10 mouse cellular contexts compared by ENCODE assay signal in genomic region chr5:90194831-90195230, GRCm38 (mm10). TPM values are rescaled to one million over a fixed set of nuclear protein-coding genes. Genes with fewer than 3 reads are reported as not detected.
DNase-seq lines count a peak whose midpoint lies in the region; ATAC-seq and TF ChIP-seq lines count a peak whose summit lies in the region.
"Had no signal": no experiment of that assay in that cellular context is flagged by ENCODE, and none has a peak within 500 bp of the region (broad histone marks: within the 10 kb centered on the region; RNA-seq: fewer than 3 reads in every experiment).

No protein-coding gene starts in this region.

- H3K27me3 ChIP-seq in kidney, embryonic 16.5 days (ENCODE audit: insufficient read depth, low read length): no peaks in the 10 kb centered on the region
- H3K27me3 ChIP-seq in forebrain, embryonic 11.5 days (ENCODE audit: control insufficient read depth, insufficient read depth, low read length): no peaks in the 10 kb centered on the region
- H3K27me3 ChIP-seq in hindbrain, embryonic 16.5 days (replicated peaks; ENCODE audit: control insufficient read depth, insufficient read depth, low read length): no peaks in the 10 kb centered on the region
- H3K27me3 ChIP-seq: embryonic facial prominence, embryonic 13.5 days; megakaryocyte, embryonic 14.5 days had no signal

- H3K9me3 ChIP-seq in kidney, embryonic 16.5 days (ENCODE audit: low read length): no peaks in the 10 kb centered on the region
- no peaks in the 10 kb centered on the region for H3K9me3 ChIP-seq in forebrain, embryonic 11.5 days (ENCODE audit: control insufficient read depth, low read length)
- no peaks in the 10 kb centered on the region for H3K9me3 ChIP-seq in hindbrain, embryonic 16.5 days (ENCODE audit: control insufficient read depth, low read length)
- H3K9me3 ChIP-seq: embryonic facial prominence, embryonic 13.5 days; megakaryocyte, embryonic 14.5 days had no signal

- no peak overlapping the region for H3K27ac ChIP-seq in kidney, embryonic 16.5 days (ENCODE audit: low read length)
- H3K27ac ChIP-seq in bone marrow, adult 2 months (ENCODE audit: control insufficient read depth, insufficient read depth, low read depth, low read length, poor library complexity): no peak overlapping the region
- H3K27ac ChIP-seq in forebrain, embryonic 11.5 days (ENCODE audit: low read depth, low read length): no peak overlapping the region
- no peak overlapping the region for H3K27ac ChIP-seq in hindbrain, embryonic 16.5 days (ENCODE audit: low read depth, low read length)
- H3K27ac ChIP-seq: embryonic facial prominence, embryonic 13.5 days had no signal

- intact Hi-C loops in left cerebral cortex, postnatal 25 days (cut with DNase I): loop anchor here (2.0 to 10.0 kb wide), 5 partner anchors 210 to 783 kb away; no protein-coding TSS in a partner anchor

- no peaks in the 10 kb centered on the region for H3K4me1 ChIP-seq in kidney, embryonic 16.5 days (ENCODE audit: insufficient read depth, low read length)
- no peaks in the 10 kb centered on the region for H3K4me1 ChIP-seq in bone marrow, adult 2 months (ENCODE audit: control insufficient read depth, insufficient read depth, low read length)
- no peaks in the 10 kb centered on the region for H3K4me1 ChIP-seq in forebrain, embryonic 11.5 days (replicated peaks; ENCODE audit: control insufficient read depth, insufficient read depth, low read length)
- no peaks in the 10 kb centered on the region for H3K4me1 ChIP-seq in hindbrain, embryonic 16.5 days (ENCODE audit: control insufficient read depth, insufficient read depth, low read depth, low read length)
- H3K4me1 ChIP-seq: megakaryocyte, embryonic 14.5 days had no signal

- no peak for ATAC-seq in kidney, embryonic 16.5 days (ENCODE audit: low FRiP score, low TSS enrichment)
- 0 out of 2 replicates have a peak, but pooled peaks have one; percentile 69 for ATAC-seq in forebrain, embryonic 11.5 days (replicated peaks; ENCODE audit: low FRiP score)
- peak; percentile 88 for ATAC-seq in hindbrain, embryonic 16.5 days

- 24% methylated on average over 6 of the region's 6 CpGs for WGBS in kidney, embryonic 16.5 days
- 17% methylated on average over 6 of the region's 6 CpGs for WGBS in bone marrow, adult 2 months
- 34% methylated on average over 6 of the region's 6 CpGs for WGBS in forebrain, embryonic 11.5 days
- 26% methylated on average over 6 of the region's 6 CpGs for WGBS in hindbrain, embryonic 16.5 days

- H3K9ac ChIP-seq in kidney, embryonic 16.5 days (replicated peaks; ENCODE audit: low read length): no peak overlapping the region
- H3K9ac ChIP-seq in forebrain, embryonic 11.5 days (ENCODE audit: low read length): no peak overlapping the region
- no peak overlapping the region for H3K9ac ChIP-seq in hindbrain, embryonic 16.5 days (ENCODE audit: low read depth, low read length)
- H3K9ac ChIP-seq: embryonic facial prominence, embryonic 13.5 days had no signal

- H3K4me3 ChIP-seq in kidney, embryonic 16.5 days (ENCODE audit: low read length): no peak overlapping the region
- H3K4me3 ChIP-seq in bone marrow, adult 2 months (replicated peaks; ENCODE audit: control insufficient read depth, low read depth, low read length): no peak overlapping the region
- no peak overlapping the region for H3K4me3 ChIP-seq in forebrain, embryonic 11.5 days (ENCODE audit: low read depth, low read length)
- H3K4me3 ChIP-seq in hindbrain, embryonic 16.5 days (ENCODE audit: low read length): no peak overlapping the region
- H3K4me3 ChIP-seq: embryonic facial prominence, embryonic 13.5 days; megakaryocyte, embryonic 14.5 days had no signal

- H3K36me3 ChIP-seq in kidney, embryonic 16.5 days (ENCODE audit: insufficient read depth, low read length): no peaks in the 10 kb centered on the region
- H3K36me3 ChIP-seq in forebrain, embryonic 11.5 days (ENCODE audit: control insufficient read depth, insufficient read depth, low read length): no peaks in the 10 kb centered on the region
- no peaks in the 10 kb centered on the region for H3K36me3 ChIP-seq in hindbrain, embryonic 16.5 days (ENCODE audit: control insufficient read depth, insufficient read depth, low read length)
- H3K36me3 ChIP-seq: embryonic facial prominence, embryonic 13.5 days had no signal

- no peak overlapping the region for H3K4me2 ChIP-seq in kidney, embryonic 16.5 days (replicated peaks; ENCODE audit: low read depth, low read length)
- H3K4me2 ChIP-seq in forebrain, embryonic 11.5 days (ENCODE audit: low read depth, low read length, severe bottlenecking): no peak overlapping the region
- no peak overlapping the region for H3K4me2 ChIP-seq in hindbrain, embryonic 16.5 days (ENCODE audit: low read length)
- H3K4me2 ChIP-seq: embryonic facial prominence, embryonic 13.5 days had no signal

- no peak for TF ChIP-seq POLR2A in bone marrow, adult 2 months (IDR thresholded peaks at IDR 0.05; ENCODE audit: borderline replicate concordance, control insufficient read depth, low read depth, low read length)

- peak; percentile 11 to 68 for DNase-seq in kidney, adult 8-10 months
- DNase-seq in forebrain, embryonic 11.5 days (ENCODE audit: low spot score): peak; percentile 63
- DNase-seq in left cerebral cortex, postnatal 25 days (ENCODE audit: low spot score in 2 of 2): peak; percentile 77 to 83
- peak; percentile 39 for DNase-seq in naive thymus-derived CD4-positive, alpha-beta T cell, adult 2 months (ENCODE audit: low read depth)
- no peak for DNase-seq in spleen, postnatal 14 days (ENCODE audit: low spot score in 2 of 2)

- TF ChIP-seq CTCF in bone marrow, adult 2 months (IDR thresholded peaks at IDR 0.05; ENCODE audit: control insufficient read depth, insufficient read depth, low read length): 0 out of 2 replicates have a peak, but pooled peaks have one; percentile 21

RNA-seq across cellular contexts. Expression of gene Cox18, which starts 29.0 kb away (rescaled TPM):
- 29.8 and 33.4 TPM in 2 replicates for polyA plus RNA-seq in kidney, embryonic 16.5 days (2015; fragmentation: Nextera tagmentation; extraction: Ambion mirVana)
- 9.8 and 18.1 TPM in 2 replicates for polyA plus RNA-seq in bone marrow, adult 2 months (2011; ENCODE audit: insufficient read depth, insufficient read length, low replicate concordance, missing spikeins)
- polyA plus RNA-seq in forebrain, embryonic 11.5 days (2014; fragmentation: Nextera tagmentation; extraction: Ambion mirVana): 30.8 and 32.3 TPM in 2 replicates
- polyA plus RNA-seq in hindbrain, embryonic 16.5 days (2015; fragmentation: Nextera tagmentation; extraction: Ambion mirVana): 41.7 and 45.9 TPM in 2 replicates
- 10 to 100 TPM; 22.9 to 24.6 TPM for total RNA-seq in left cerebral cortex, postnatal 25 days (2021)

Comparison
In these comparisons a context has a peak if more than half of its experiments do, and no peak if none do; other contexts are left out.
1. DNase-seq: peak in kidney, adult 8-10 months (2 of 2), forebrain, embryonic 11.5 days (single experiment), left cerebral cortex, postnatal 25 days (2 of 2) and naive thymus-derived CD4-positive, alpha-beta T cell, adult 2 months (single experiment); none in spleen, postnatal 14 days (0 of 2).